Mouse (Mus musculus) MEL-GATA-1-ER (cell line): Measurements from ENCODE around the gene Mif4gd.

Experiments used
- DNase-seq: peaks from one replicate; pipeline ENCODE4 v3.0.0-alpha.2; 2012; ENCODE audit warnings: low read depth; ENCODE audit errors: extremely low read depth

The Mif4gd gene

GRCm38 (mm10) chr11:115632862-115633261 lies 20.1 kb upstream of the Mif4gd start:
- DNase-seq, result no peak

GRCm38 (mm10) chr11:115632247-115632646 lies 19.5 kb upstream of the Mif4gd start:
- DNase-seq, result no peak

- peak; percentile 65 for DNase-seq
Measured at GRCm38 (mm10) chr11:115631505-115631890, 18.7 kb upstream of the Mif4gd start.

DNA sequence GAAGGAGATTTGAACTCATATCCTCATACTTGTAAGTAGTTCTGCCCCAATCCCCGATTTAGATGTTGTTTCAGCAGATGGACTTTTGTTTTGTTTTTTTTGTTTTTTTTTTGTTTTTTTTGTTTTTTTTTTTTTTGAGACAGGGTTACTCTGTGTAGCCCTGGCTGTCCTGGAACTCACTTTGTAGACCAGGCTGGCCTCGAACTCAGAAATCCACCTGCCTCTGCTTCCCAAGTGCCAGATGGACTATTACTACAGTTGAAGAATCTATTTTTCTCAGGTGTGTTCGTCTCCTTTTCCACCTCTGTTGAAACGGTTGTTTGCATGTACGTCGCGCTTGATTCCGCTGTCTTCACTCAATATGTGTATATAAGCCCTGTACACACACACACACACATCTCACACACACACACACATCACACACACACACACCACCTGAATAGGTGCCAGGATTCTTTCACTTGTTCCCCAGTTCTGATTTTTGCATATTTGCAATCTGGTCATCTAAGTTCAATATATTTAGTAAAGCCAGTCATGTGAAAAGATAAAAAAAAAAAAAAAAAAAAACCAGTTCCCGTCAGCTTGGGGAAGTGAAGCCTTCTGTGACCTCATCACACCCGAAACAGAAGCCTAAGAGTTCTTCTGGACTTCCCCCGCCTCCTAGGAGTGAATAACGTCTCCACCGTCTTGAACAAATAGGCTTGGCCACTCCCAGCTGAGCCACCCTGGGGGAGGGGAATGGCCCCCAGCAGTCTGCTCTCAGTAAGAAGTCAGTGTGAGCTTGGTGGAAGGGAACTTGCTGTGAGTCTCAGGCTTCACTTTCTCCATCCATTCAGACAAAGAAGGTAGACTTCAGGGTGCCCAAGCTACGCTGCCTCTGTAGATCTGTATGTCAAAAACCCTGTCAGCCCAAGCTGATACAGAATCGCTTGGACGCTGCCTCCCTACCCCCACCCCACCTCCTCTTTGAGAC lies 18.0 kb upstream of the Mif4gd start:
- DNase-seq, result peak; percentile 79

DNA sequence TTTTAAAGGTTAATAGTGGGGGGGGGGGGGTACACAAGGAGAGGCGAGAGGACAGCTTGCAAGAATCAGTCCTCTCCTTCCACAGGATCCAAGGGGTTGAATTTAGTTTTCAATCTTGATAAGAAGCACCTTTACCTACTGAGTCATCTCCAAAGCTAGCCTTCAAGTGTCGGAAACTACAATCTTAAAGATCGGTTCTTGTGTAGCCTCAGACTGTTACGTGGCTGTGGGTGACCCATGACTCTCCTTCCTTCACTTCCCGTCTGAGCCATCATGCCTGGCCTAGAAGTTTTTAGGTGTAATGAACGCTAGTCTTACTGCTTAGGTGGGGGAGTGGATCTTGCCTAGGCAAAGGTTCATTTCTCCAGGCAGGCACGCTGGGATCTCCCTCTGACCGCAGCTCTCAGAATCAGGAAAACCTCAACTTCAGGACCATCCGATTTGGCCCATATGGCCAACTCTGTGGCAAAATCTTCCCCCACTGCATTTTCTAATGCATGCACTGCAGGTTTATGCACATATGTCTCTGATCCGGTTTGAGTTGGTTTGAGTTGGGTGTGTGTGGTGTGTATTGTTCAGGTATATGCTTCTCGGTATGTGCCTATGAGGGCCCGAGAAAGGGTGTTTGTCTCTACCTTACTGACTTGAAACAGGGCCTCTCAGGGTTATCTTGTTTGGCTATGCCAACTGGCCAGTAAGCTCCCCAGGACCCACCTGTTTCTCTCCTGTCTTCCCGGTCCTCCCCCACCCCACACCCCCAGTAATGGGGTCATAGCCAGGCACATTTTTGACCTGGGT lies 17.2 kb upstream of the Mif4gd start:
- no peak for DNase-seq

GRCm38 (mm10) chr11:115628465-115629101 lies 15.8 kb upstream of the Mif4gd start:
- no peak for DNase-seq

- DNase-seq, result peak; percentile 100
Measured at GRCm38 (mm10) chr11:115627705-115628464, 15.1 kb upstream of the Mif4gd start, which contains the start of gene Slc25a19. TSS of gene Slc25a19 (minus strand) at chr11:115628295.

GRCm38 (mm10) chr11:115626824-115627616 lies 14.3 kb upstream of the Mif4gd start:
- DNase-seq, result no peak

- DNase-seq, result no peak
Measured at GRCm38 (mm10) chr11:115625877-115626276, 13.1 kb upstream of the Mif4gd start.

DNA sequence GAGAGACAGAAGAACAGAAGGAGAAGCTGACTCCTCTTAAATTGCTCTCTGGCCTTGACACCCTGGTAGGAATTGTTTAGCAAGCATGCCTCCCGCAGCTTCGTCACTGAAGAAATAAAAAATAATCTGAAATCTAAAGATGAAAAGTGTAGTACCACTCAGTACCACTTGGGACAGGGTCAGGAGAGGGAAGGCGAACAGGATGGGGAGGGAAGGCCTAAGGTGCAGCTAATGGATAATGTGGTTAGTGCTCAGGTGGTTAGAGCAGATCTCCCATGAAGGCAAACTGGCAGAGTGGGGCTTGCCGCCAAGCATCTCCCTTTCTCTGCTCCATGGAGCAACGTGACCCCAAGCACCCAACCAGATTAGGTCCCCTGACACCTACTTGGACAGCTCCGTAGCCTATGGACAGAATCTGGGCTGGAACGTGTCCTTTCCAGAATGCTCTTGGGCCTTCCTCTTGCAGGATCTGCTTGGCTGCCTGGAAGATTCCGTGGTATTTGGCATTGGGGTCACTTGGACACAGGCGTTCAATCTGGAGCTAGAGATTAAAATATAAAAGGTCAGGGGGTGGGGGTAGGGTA lies 10.8 kb upstream of the Mif4gd start:
- no peak for DNase-seq

DNA sequence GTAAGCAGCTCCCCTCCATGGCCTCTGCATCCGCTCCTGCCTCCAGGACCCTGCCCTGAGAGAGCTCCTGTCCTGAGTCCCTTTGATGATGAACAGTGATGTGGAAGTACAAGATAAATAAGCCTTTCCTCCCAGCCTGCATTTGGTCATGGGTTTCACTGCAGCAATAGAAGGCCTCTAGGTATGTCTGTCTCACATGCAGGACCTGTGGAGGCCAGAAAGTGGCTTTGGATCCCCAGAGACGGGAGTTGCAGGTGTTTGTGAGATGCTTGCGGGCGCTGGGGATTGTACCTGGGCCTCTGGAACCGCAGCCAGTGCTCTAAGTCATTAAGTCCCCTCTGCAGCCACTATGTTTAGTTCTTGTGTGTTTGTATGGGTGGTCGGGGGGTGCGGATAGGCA lies 7.2 kb upstream of the Mif4gd start:
- DNase-seq, result no peak

GRCm38 (mm10) chr11:115618732-115619516 lies 6.2 kb upstream of the Mif4gd start:
- no peak for DNase-seq

- DNase-seq, result no peak
Measured at GRCm38 (mm10) chr11:115618001-115618400, 5.2 kb upstream of the Mif4gd start.

DNA sequence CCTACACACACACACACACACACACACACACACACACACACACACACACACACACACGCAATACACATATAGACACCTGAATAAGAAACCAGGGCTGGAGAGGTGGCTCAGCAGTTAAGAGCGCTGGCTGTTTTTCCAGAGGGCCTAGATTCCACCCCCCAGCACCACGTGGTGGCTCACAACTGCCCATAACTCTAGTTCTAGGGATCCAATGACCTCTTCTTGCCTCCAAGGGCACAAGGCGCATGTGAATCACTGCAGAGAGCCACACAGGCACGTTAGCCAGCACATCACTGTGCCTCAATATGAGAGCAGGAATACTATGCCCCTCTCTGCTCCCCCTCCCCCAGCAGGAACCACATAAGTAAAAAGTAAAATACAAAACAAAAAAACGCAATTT lies 4.1 kb upstream of the Mif4gd start:
- DNase-seq, result no peak

GRCm38 (mm10) chr11:115616371-115616770 lies 3.6 kb upstream of the Mif4gd start:
- no peak for DNase-seq

DNA sequence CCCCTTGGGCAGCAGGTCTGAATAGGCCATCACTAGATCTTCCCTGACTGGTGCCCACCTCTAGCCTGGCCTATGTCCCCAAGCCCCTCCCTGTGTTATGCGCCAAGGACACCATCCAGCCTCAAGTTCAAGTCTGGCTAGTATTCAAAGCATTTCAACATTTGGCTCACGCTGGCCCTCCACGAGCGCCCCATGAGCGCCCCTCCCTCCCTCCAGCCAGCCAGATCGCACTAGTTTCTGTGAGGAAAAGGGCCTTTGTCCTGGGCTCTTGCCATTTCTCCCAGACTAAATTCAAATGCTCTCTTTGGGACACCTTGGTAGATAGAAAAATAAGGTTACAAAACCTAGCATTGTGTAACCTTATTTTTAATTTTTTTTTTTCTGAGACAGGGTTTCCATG lies 3.1 kb upstream of the Mif4gd start:
- no peak for DNase-seq

GRCm38 (mm10) chr11:115615108-115615825 lies 2.5 kb upstream of the Mif4gd start:
- no peak for DNase-seq

DNA sequence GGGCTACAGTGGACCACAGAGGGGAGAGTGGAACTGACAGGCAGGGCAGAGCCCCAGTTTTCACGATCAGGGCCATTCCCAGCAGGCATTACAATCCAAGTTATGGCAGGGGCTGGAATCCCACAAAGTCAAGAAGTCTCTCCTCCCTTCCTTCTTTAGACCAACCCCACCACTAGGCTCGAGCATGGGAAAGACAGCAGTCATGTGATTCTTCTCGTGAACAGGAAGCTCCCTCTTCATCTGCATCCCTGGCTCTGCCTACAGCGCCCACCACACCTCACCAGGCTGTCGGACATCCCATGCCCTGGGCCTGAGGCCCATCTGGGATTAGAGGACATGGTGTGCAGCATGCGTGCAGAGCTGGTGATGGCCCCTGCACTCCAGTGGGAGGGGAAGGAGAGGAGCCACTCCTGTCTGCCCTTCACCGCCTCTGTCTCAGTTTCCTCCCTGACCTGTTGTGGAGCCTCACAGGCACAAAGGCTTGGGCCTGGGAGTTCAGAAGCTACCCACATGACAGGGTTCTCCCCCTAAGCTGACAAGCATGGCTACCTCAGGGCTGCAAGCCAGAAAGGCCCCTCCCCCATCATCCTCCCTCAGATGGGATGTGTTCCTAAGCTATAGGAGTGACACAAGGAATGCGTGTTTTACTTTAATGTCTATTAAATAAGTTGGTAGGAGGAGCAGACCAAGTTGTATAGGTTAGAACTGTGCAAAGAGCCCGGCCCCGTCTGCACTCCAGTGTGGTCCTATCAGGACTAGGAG lies 1.8 kb upstream of the Mif4gd start:
- no peak for DNase-seq
